Mouse (Mus musculus): Measurements from ENCODE around the gene Heyl.

GRCm38 (mm10) chr4:123293661-123294443 is 60.5 kb downstream of the Heyl start:
- TF ChIP-seq CTCF (IDR thresholded peaks at IDR 0.05; ENCODE audit: low read depth, low read length) (no peak), POLR2A (IDR thresholded peaks at IDR 0.05; ENCODE audit: insufficient read depth, low read length) (no peak)
